Mouse (Mus musculus) ES-E14 (cell line): ENCODE data around the gene 4930505A04Rik.
"Not testable (repeated sequence)": the region's sequence is repeated elsewhere in the genome, so short reads cannot be mapped to it uniquely, and the experiment has no call there.

Experiments used
- CHD2 ChIP-seq: IDR thresholded peaks from 2 replicates; pipeline ENCODE4 v1.6.1; 2014; ENCODE audit warnings: mild to moderate bottlenecking, low read depth, low read length, inconsistent platforms
- HCFC1 ChIP-seq: IDR thresholded peaks from 2 replicates; pipeline ENCODE4 v1.6.1; 2012; ENCODE audit warnings: low read length, inconsistent platforms, borderline replicate concordance; ENCODE audit not compliant: insufficient read depth
- ZC3H11A ChIP-seq: IDR thresholded peaks from 2 replicates; pipeline ENCODE4 v1.6.1; 2012; ENCODE audit warnings: low read depth, mild to moderate bottlenecking, inconsistent platforms, low read length, borderline replicate concordance
- ZNF384 ChIP-seq: IDR thresholded peaks from 2 replicates; pipeline ENCODE4 v1.6.1; 2012; ENCODE audit warnings: low read depth, low read length, inconsistent platforms

DNA sequence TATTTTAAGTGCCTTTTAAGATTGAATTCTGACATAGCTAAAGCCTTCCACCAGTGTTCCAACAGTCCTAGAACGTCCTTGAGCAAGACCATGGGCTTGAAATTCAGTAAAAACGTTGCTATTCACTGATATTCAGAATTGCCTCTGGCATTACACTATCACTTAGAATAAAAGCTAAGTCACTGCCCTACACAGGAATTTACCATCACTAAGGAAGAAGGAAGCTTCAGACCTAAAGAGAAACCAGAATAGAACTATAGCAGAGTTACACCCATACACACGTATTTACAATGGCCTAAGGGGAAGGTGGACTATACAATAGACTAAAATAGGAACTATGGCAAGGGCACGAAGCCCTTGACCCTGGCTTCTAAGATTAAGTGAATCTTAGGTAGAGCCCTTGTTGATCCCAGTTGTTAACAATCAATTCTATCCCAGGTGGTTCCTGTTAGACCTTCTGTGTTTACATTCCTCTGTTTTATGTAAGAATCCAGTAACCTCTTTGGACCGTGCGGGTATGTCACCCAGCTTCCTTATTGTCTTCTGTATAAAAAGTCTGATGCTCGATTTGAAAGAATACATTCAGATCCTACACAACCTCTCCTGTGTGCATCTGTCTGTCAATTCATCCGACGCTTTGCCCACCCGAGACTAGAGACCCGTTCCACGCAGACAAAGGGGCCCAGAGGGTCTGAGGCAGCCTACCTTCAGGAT, 27.3 kb downstream of the 4930505A04Rik start:
- not testable (repeated sequence) for TF ChIP-seq HCFC1, ZC3H11A, ZNF384, CHD2
